13 mouse cellular contexts compared by ENCODE assay signal in the genomic region with DNA sequence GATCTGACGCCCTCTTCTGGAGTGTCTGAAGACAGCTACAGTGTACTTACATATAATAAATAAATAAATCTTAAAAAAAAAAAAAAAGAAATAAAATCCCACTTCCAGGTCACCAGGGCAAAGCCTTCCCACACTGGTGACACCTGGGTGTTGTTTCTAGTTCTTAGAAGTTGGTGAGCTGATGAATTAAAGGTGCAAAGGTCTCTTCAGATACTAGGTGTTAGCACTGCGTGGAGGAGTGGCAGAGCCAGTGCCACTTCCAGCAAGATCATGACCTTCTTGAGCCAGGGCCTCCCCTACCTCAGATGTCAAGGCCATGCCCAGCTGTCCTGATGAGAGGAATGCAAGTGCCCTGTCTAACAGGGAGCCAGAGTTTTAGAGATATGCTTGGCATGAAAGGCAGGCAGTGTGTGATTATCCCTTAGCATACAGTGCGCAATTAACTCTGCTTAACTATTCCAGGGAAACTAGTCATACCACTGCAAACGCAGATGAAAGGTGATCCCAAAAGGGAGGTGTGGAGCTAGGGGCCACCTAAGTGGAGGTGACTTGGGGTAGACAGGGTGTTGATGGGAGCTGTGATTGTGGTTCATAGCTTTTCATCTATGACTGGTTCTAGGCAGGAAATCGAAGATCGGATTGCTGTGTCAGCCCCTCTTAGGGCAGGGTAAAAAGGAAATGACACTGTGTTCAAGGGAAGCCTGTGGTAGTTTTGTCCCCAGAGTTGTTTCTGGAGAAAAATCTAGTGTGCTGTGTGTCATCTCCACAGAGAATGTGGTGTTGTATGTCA.
A peak's percentile ranks its signal among the peaks of the same experiment; 100 is the strongest.
DNase-seq lines count a peak whose midpoint lies in the region; ATAC-seq lines count a peak whose summit lies in the region.
"Had no signal": no experiment of that assay in that cellular context is flagged by ENCODE, and none has a peak within 500 bp of the region (broad histone marks: within the 10 kb centered on the region; RNA-seq: fewer than 3 reads in every experiment).

No protein-coding gene starts in this region.

- H3K4me3 ChIP-seq in embryonic facial prominence, embryonic 14.5 days (ENCODE audit: low read depth, low read length) = no peak overlapping the region
- no peak overlapping the region for H3K4me3 ChIP-seq in stomach, embryonic 16.5 days (replicated peaks; ENCODE audit: low read length)
- H3K4me3 ChIP-seq in neural tube, embryonic 15.5 days (replicated peaks) = no peak overlapping the region
- no peak overlapping the region for H3K4me3 ChIP-seq in hindbrain, embryonic 16.5 days (ENCODE audit: low read length)
- H3K4me3 ChIP-seq: hindbrain, embryonic 15.5 days had no signal

- WGBS in embryonic facial prominence, embryonic 14.5 days = 45% methylated on average over 6 of the region's 6 CpGs
- WGBS in stomach, embryonic 16.5 days = 60% methylated on average over 6 of the region's 6 CpGs
- WGBS in neural tube, embryonic 15.5 days = 81% methylated on average over 6 of the region's 6 CpGs
- 89% methylated on average over 5 of the region's 6 CpGs for WGBS in hindbrain, embryonic 16.5 days

- H3K4me2 ChIP-seq in embryonic facial prominence, embryonic 14.5 days (ENCODE audit: low read depth, low read length) = no peak overlapping the region
- no peak overlapping the region for H3K4me2 ChIP-seq in stomach, embryonic 16.5 days (ENCODE audit: low read depth, low read length)
- no peak overlapping the region for H3K4me2 ChIP-seq in neural tube, embryonic 15.5 days
- no peak overlapping the region for H3K4me2 ChIP-seq in hindbrain, embryonic 16.5 days (ENCODE audit: low read length)
- H3K4me2 ChIP-seq: hindbrain, embryonic 15.5 days had no signal

- H3K27ac ChIP-seq in embryonic facial prominence, embryonic 14.5 days (replicated peaks; ENCODE audit: low read depth, low read length) = no peak overlapping the region
- H3K27ac ChIP-seq in stomach, embryonic 16.5 days (ENCODE audit: low read length) = 0 out of 2 replicates have a peak overlapping the region, but pooled peaks have one; percentile 16
- H3K27ac ChIP-seq in neural tube, embryonic 15.5 days (replicated peaks) = no peak overlapping the region
- H3K27ac ChIP-seq in hindbrain, embryonic 16.5 days (ENCODE audit: low read depth, low read length) = no peak overlapping the region
- H3K27ac ChIP-seq: hindbrain, embryonic 15.5 days had no signal

- H3K4me1 ChIP-seq in embryonic facial prominence, embryonic 14.5 days (ENCODE audit: control insufficient read depth, insufficient read depth, low read length) = peaks cover 41% of the 10 kb centered on the region
- H3K4me1 ChIP-seq in stomach, embryonic 16.5 days (ENCODE audit: control insufficient read depth, insufficient read depth, low read length) = peaks cover 13% of the 10 kb centered on the region; the same call in 1 of the 2 replicates
- H3K4me1 ChIP-seq in neural tube, embryonic 15.5 days = peaks cover 26% of the 10 kb centered on the region
- peaks cover 3% of the 10 kb centered on the region for H3K4me1 ChIP-seq in hindbrain, embryonic 16.5 days (ENCODE audit: control insufficient read depth, insufficient read depth, low read depth, low read length)

- no peaks in the 10 kb centered on the region for H3K36me3 ChIP-seq in embryonic facial prominence, embryonic 14.5 days (ENCODE audit: control insufficient read depth, insufficient read depth, low read length)
- no peaks in the 10 kb centered on the region for H3K36me3 ChIP-seq in stomach, embryonic 16.5 days (ENCODE audit: control insufficient read depth, insufficient read depth, low read length)
- H3K36me3 ChIP-seq in neural tube, embryonic 15.5 days = no peaks in the 10 kb centered on the region
- no peaks in the 10 kb centered on the region for H3K36me3 ChIP-seq in hindbrain, embryonic 16.5 days (ENCODE audit: control insufficient read depth, insufficient read depth, low read length)
- H3K36me3 ChIP-seq: G1E; hindbrain, embryonic 15.5 days had no signal

- H3K27me3 ChIP-seq in embryonic facial prominence, embryonic 14.5 days (replicated peaks; ENCODE audit: control insufficient read depth, insufficient read depth, low read length) = no peaks in the 10 kb centered on the region
- no peaks in the 10 kb centered on the region for H3K27me3 ChIP-seq in stomach, embryonic 16.5 days (ENCODE audit: control insufficient read depth, insufficient read depth, low read length)
- no peaks in the 10 kb centered on the region for H3K27me3 ChIP-seq in neural tube, embryonic 15.5 days (replicated peaks)
- H3K27me3 ChIP-seq in hindbrain, embryonic 16.5 days (replicated peaks; ENCODE audit: control insufficient read depth, insufficient read depth, low read length) = no peaks in the 10 kb centered on the region
- H3K27me3 ChIP-seq: hindbrain, embryonic 15.5 days had no signal

- H3K9me3 ChIP-seq in embryonic facial prominence, embryonic 14.5 days (ENCODE audit: control insufficient read depth, low read length) = no peaks in the 10 kb centered on the region
- H3K9me3 ChIP-seq in stomach, embryonic 16.5 days (replicated peaks; ENCODE audit: control insufficient read depth, low read length) = no peaks in the 10 kb centered on the region
- H3K9me3 ChIP-seq in neural tube, embryonic 15.5 days (replicated peaks) = no peaks in the 10 kb centered on the region
- no peaks in the 10 kb centered on the region for H3K9me3 ChIP-seq in hindbrain, embryonic 16.5 days (ENCODE audit: control insufficient read depth, low read length)
- H3K9me3 ChIP-seq: G1E; hindbrain, embryonic 15.5 days had no signal

- DNase-seq in thymus, postnatal 0 days (ENCODE audit: low spot score) = peak; percentile 57
- DNase-seq in thymus, postnatal 4 days = no peak
- no peak for DNase-seq in embryonic facial prominence, embryonic 14.5 days (ENCODE audit: low spot score)
- peak; percentile 82 for DNase-seq in induced T-regulatory cell, adult 2 months (ENCODE audit: low read depth)
- no peak for DNase-seq in ovary, adult 18-20 months (ENCODE audit: low spot score)
- DNase-seq: adrenal gland, postnatal 10 days; cerebellum, adult 2 months; liver had no signal

- no peak overlapping the region for H3K9ac ChIP-seq in embryonic facial prominence, embryonic 14.5 days (ENCODE audit: low read depth, low read length)
- no peak overlapping the region for H3K9ac ChIP-seq in stomach, embryonic 16.5 days (ENCODE audit: low read length)
- H3K9ac ChIP-seq in neural tube, embryonic 15.5 days (replicated peaks) = no peak overlapping the region
- H3K9ac ChIP-seq in hindbrain, embryonic 16.5 days (ENCODE audit: low read depth, low read length) = no peak overlapping the region
- H3K9ac ChIP-seq: hindbrain, embryonic 15.5 days had no signal

- ATAC-seq in embryonic facial prominence, embryonic 14.5 days (ENCODE audit: low read depth) = peak; percentile 21; the same call in 1 of the 2 replicates
- ATAC-seq in stomach, embryonic 16.5 days (ENCODE audit: insufficient read depth, low FRiP score) = no peak
- no peak for ATAC-seq in neural tube, embryonic 15.5 days (ENCODE audit: low FRiP score)
- ATAC-seq in hindbrain, embryonic 16.5 days = no peak

Comparison
In these comparisons a context has a peak if more than half of its experiments do, and no peak if none do; other contexts are left out.
1. DNase-seq: peak in thymus, postnatal 0 days (single experiment) and induced T-regulatory cell, adult 2 months (single experiment); none in thymus, postnatal 4 days (single experiment), embryonic facial prominence, embryonic 14.5 days (single experiment) and ovary, adult 18-20 months (single experiment).